Mouse (Mus musculus) liver, postnatal 0 days (tissue): ENCODE measurements around the gene Anxa4.

Experiments
- CTCF ChIP-seq: sonication (generic); IDR thresholded peaks from 2 replicates; pipeline ENCODE4 v1.5.1; 2016; ENCODE audit warnings: antibody characterized with exemption, low read depth
- EP300 ChIP-seq: IDR thresholded peaks from 2 replicates; pipeline ENCODE4 v1.6.1; 2016; ENCODE audit warnings: antibody characterized with exemption, low read depth, mild to moderate bottlenecking

DNA sequence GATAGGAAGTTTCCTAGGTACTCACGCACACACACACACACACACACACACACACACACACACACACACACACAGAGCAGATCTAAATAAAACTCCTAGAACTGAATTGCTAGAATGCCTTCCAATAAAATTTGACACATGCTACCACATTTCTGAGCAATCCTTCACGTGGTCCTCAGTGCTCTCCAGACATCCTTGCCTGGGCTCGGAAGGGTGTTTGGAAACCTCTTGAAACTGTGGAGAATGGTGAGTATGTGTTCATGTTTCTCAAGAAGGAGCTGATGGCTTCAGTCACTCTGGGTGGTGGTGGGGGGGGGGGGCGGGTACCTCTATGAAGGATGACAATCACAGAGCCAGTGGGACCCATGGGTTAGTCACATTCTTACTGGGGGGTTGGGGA lies 5.1 kb downstream of the Anxa4 start:
- TF ChIP-seq CTCF (no peak), EP300 (no peak)
